Mouse (Mus musculus) lung, adult 10 weeks (tissue): Measurements from ENCODE around the gene Gm17571. TPM values are rescaled to one million over a fixed set of nuclear protein-coding genes. Genes with fewer than 3 reads are reported as not detected.

Experiments used
- polyA plus RNA-seq: library from polyadenylated mRNA; stranded (reverse); fragments of 350-450 nt; fragmentation: Illumina TruSeq; extraction: RNeasy Lipid Tissue Mini Kit (QIAGEN cat#74804); gene quantifications from one replicate; pipeline ENCODE4 v1.2.3, GENCODE M21; 2014; ENCODE audit warnings: low read depth, low replicate concordance; ENCODE audit not compliant: insufficient read depth

The Gm17571 gene
- not detected for polyA plus RNA-seq

DNA sequence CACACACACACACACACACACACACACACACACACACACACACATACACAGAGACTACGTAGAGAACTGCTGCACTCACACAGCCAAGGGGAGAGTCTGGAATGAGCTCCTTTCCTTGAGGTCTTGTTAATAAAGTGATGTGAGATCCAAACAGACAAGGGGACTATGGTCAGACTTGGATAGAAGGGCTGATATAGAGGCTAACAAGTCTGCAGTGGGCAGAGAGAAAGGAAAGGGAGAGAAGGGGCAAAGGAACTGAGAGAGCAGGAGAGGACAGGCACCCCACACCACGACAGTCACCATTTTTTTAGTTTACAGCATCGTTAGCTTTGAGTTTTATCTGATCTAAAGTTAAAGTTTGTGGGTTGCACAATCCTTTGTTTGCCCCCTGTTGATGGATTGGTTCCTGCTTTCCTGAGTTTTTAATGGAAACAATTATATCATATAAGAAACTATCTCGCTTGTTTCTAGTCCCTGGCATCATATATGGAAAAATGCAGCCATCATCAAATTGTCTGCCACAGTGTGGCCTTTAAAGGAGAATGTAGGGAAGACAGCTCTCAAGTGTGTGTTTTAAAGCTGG is at the start of gene Gm17571:
TSS of gene Gm17571 (minus strand) at position 51 of the 583 bp plus-strand sequence.

Other genes with a start within 250 kb of the Gm17571 start
- gene Jrkl, start 200.9 kb downstream of the Gm17571 start, polyA plus RNA-seq = 5.1 TPM
- gene Ccdc82, start 199.8 kb downstream of the Gm17571 start, polyA plus RNA-seq = 15.7 TPM
- gene Maml2, start 148.8 kb downstream of the Gm17571 start, polyA plus RNA-seq = 5.0 TPM